Mouse (Mus musculus): ENCODE data around the gene Gm5478. TPM values are rescaled to one million over a fixed set of nuclear protein-coding genes. Genes with fewer than 3 reads are reported as not detected.
"Not testable (repeated sequence)": the region's sequence is repeated elsewhere in the genome, so short reads cannot be mapped to it uniquely, and the experiment has no call there.

Gm5478 gene
- not detected in 2 replicates for polyA plus RNA-seq (2015; fragmentation: Nextera tagmentation; extraction: Ambion mirVana)

- no peak for ATAC-seq (ENCODE audit: low read depth)
These were observed at the start of gene Gm5478 for GRCm38 (mm10) chr15:101647280-101647679. Gm5478 (minus strand) TSS chr15:101647380.

GRCm38 (mm10) chr15:101694207-101694606, 47.0 kb upstream of the Gm5478 start, which contains the start of gene Krt6a:
Krt6a (minus strand) TSS chr15:101694307.
- H3K27me3 ChIP-seq, result no peaks in the 10 kb centered on the region
- no peaks in the 10 kb centered on the region for H3K36me3 ChIP-seq
- no peak for ATAC-seq (ENCODE audit: low read depth)
- H3K4me3 ChIP-seq, result no peak within 1 kb of the TSS
- H3K4me2 ChIP-seq, result no peak within 1 kb of the TSS
- no peaks in the 10 kb centered on the region for H3K9me3 ChIP-seq
- no peak within 1 kb of the TSS for H3K27ac ChIP-seq (replicated peaks)
- H3K4me1 ChIP-seq (replicated peaks), result no peaks in the 10 kb centered on the region
- 84% methylated on average over 5 of the region's 5 CpGs for WGBS
- H3K9ac ChIP-seq, result no peak within 1 kb of the TSS

More at GRCm38 (mm10) chr15:101647280-101647679, at the start of gene Gm5478:
- no peaks in the 10 kb centered on the region for H3K27me3 ChIP-seq
- H3K9me3 ChIP-seq, result no peaks in the 10 kb centered on the region
- no peak within 1 kb of the TSS for H3K4me3 ChIP-seq
- H3K27ac ChIP-seq (replicated peaks), result no peak within 1 kb of the TSS
- H3K36me3 ChIP-seq, result no peaks in the 10 kb centered on the region
- no peak within 1 kb of the TSS for H3K4me2 ChIP-seq
- WGBS, result 77% methylated on average over 3 of the region's 3 CpGs
- H3K9ac ChIP-seq, result no peak within 1 kb of the TSS
- H3K4me1 ChIP-seq (replicated peaks), result no peaks in the 10 kb centered on the region

- H3K27ac ChIP-seq (replicated peaks); H3K9me3 ChIP-seq; ATAC-seq (ENCODE audit: low read depth); H3K36me3 ChIP-seq; H3K4me3 ChIP-seq; H3K4me2 ChIP-seq; H3K9ac ChIP-seq; H3K4me1 ChIP-seq (replicated peaks); H3K27me3 ChIP-seq: not testable (repeated sequence)
- WGBS, result 95% methylated on average over 5 of the region's 5 CpGs
These were observed 43.3 kb upstream of the Gm5478 start for GRCm38 (mm10) chr15:101690460-101690859.

GRCm38 (mm10) chr15:101688161-101688560, 41.0 kb upstream of the Gm5478 start:
- H3K27ac ChIP-seq (replicated peaks), result no peak overlapping the region
- no peak overlapping the region for H3K4me2 ChIP-seq
- no peak overlapping the region for H3K4me3 ChIP-seq
- no peaks in the 10 kb centered on the region for H3K27me3 ChIP-seq
- no peaks in the 10 kb centered on the region for H3K9me3 ChIP-seq
- no peak overlapping the region for H3K9ac ChIP-seq
- H3K36me3 ChIP-seq, result no peaks in the 10 kb centered on the region
- H3K4me1 ChIP-seq (replicated peaks), result no peaks in the 10 kb centered on the region
- 66% methylated on average over 2 of the region's 2 CpGs for WGBS
- no peak for ATAC-seq (ENCODE audit: low read depth)

GRCm38 (mm10) chr15:101680187-101680586, 33.0 kb upstream of the Gm5478 start, which contains the start of gene Krt6b:
Krt6b (minus strand) TSS chr15:101680287.
- Histone ChIP-seq H3K4me2 (no peak within 1 kb of the TSS), H3K36me3 (no peaks in the 10 kb centered on the region), H3K4me1 (replicated peaks) (no peaks in the 10 kb centered on the region), H3K9ac (no peak within 1 kb of the TSS), H3K4me3 (no peak within 1 kb of the TSS), H3K27ac (replicated peaks) (no peak within 1 kb of the TSS), H3K27me3 (no peaks in the 10 kb centered on the region), H3K9me3 (no peaks in the 10 kb centered on the region)
- ATAC-seq (ENCODE audit: low read depth), result no peak
- 86% methylated on average over 2 of the region's 2 CpGs for WGBS

- Histone ChIP-seq H3K4me2 (no peak overlapping the region), H3K4me3 (no peak overlapping the region), H3K27me3 (no peaks in the 10 kb centered on the region), H3K9ac (no peak overlapping the region), H3K36me3 (no peaks in the 10 kb centered on the region), H3K4me1 (replicated peaks) (no peaks in the 10 kb centered on the region), H3K27ac (replicated peaks) (no peak overlapping the region), H3K9me3 (no peaks in the 10 kb centered on the region)
- WGBS, result 88% methylated on average over 1 of the region's 1 CpGs
- no peak for ATAC-seq (ENCODE audit: low read depth)
These were observed 28.8 kb upstream of the Gm5478 start for GRCm38 (mm10) chr15:101675978-101676377.

GRCm38 (mm10) chr15:101652736-101653265, 5.6 kb upstream of the Gm5478 start:
- no peak overlapping the region for H3K9ac ChIP-seq
- no peak overlapping the region for H3K4me2 ChIP-seq
- 81% methylated on average over 5 of the region's 5 CpGs for WGBS
- ATAC-seq (ENCODE audit: low read depth), result no peak
- H3K36me3 ChIP-seq, result no peaks in the 10 kb centered on the region
- no peaks in the 10 kb centered on the region for H3K4me1 ChIP-seq (replicated peaks)
- H3K27me3 ChIP-seq, result no peaks in the 10 kb centered on the region
- no peak overlapping the region for H3K27ac ChIP-seq (replicated peaks)
- no peaks in the 10 kb centered on the region for H3K9me3 ChIP-seq
- H3K4me3 ChIP-seq, result no peak overlapping the region

GRCm38 (mm10) chr15:101627884-101628283, 19.3 kb downstream of the Gm5478 start, which contains the start of gene Gm5414:
Gm5414 (minus strand) TSS chr15:101628188.
- Histone ChIP-seq H3K36me3 (no peaks in the 10 kb centered on the region), H3K9me3 (no peaks in the 10 kb centered on the region), H3K27ac (replicated peaks) (no peak within 1 kb of the TSS), H3K4me1 (replicated peaks) (no peaks in the 10 kb centered on the region), H3K4me3 (no peak within 1 kb of the TSS), H3K4me2 (no peak within 1 kb of the TSS), H3K9ac (no peak within 1 kb of the TSS), H3K27me3 (no peaks in the 10 kb centered on the region)
- 79% methylated on average over 2 of the region's 2 CpGs for WGBS
- ATAC-seq (ENCODE audit: low read depth), result no peak

- H3K4me2 ChIP-seq, result no peak overlapping the region
- WGBS, result 71% methylated on average over 6 of the region's 6 CpGs
- ATAC-seq (ENCODE audit: low read depth), result no peak
- no peaks in the 10 kb centered on the region for H3K36me3 ChIP-seq
- H3K4me1 ChIP-seq (replicated peaks), result no peaks in the 10 kb centered on the region
- H3K27me3 ChIP-seq, result no peaks in the 10 kb centered on the region
- no peak overlapping the region for H3K27ac ChIP-seq (replicated peaks)
- H3K9ac ChIP-seq, result no peak overlapping the region
- no peak overlapping the region for H3K4me3 ChIP-seq
- 0 out of 2 replicates have a peak, but pooled peaks cover 3% of the 10 kb centered on the region for H3K9me3 ChIP-seq
These were observed 48.1 kb downstream of the Gm5478 start for GRCm38 (mm10) chr15:101599123-101599522.

Small RNA genes within 50 kb of the gene (microRNA-seq; reads per million reads assigned to microRNA genes)
- not detected for gene Gm44342
- gene Gm44383, result not detected
- gene Gm44479, result not detected

Other genes with a start within 250 kb of the Gm5478 start
- gene Krt7, start 236.3 kb downstream of the Gm5478 start, polyA plus RNA-seq (2015; fragmentation: Nextera tagmentation; extraction: Ambion mirVana), result 0.39 and 0.94 TPM in 2 replicates
- gene Krt87, start 208.6 kb downstream of the Gm5478 start, polyA plus RNA-seq (2015; fragmentation: Nextera tagmentation; extraction: Ambion mirVana), result 0.31 and 0.33 TPM in 2 replicates
- not detected in 2 replicates for gene Krt88, start 199.6 kb downstream of the Gm5478 start, polyA plus RNA-seq (2015; fragmentation: Nextera tagmentation; extraction: Ambion mirVana)
- gene Krt81, start 183.6 kb downstream of the Gm5478 start, polyA plus RNA-seq (2015; fragmentation: Nextera tagmentation; extraction: Ambion mirVana), result not detected in 2 replicates
- 0.14 and 0.15 TPM in 2 replicates for gene Krt86, start 173.9 kb downstream of the Gm5478 start, polyA plus RNA-seq (2015; fragmentation: Nextera tagmentation; extraction: Ambion mirVana)
- gene Krt83, start 155.9 kb downstream of the Gm5478 start, polyA plus RNA-seq (2015; fragmentation: Nextera tagmentation; extraction: Ambion mirVana), result not detected in 2 replicates
- not detected in 2 replicates for gene Gm49425, start 130.1 kb downstream of the Gm5478 start, polyA plus RNA-seq (2015; fragmentation: Nextera tagmentation; extraction: Ambion mirVana)
- not detected in 2 replicates for gene Krt84, start 114.6 kb downstream of the Gm5478 start, polyA plus RNA-seq (2015; fragmentation: Nextera tagmentation; extraction: Ambion mirVana)
- not detected in 2 replicates for gene Krt82, start 96.7 kb downstream of the Gm5478 start, polyA plus RNA-seq (2015; fragmentation: Nextera tagmentation; extraction: Ambion mirVana)
- 0.17 TPM in 1 of 2 replicates, not detected in the other for gene Krt90, start 84.4 kb downstream of the Gm5478 start, polyA plus RNA-seq (2015; fragmentation: Nextera tagmentation; extraction: Ambion mirVana)
- gene Krt75, start 73.5 kb downstream of the Gm5478 start, polyA plus RNA-seq (2015; fragmentation: Nextera tagmentation; extraction: Ambion mirVana), result 0.07 and 0.08 TPM in 2 replicates
- gene Gm5414, start 19.2 kb downstream of the Gm5478 start, polyA plus RNA-seq (2015; fragmentation: Nextera tagmentation; extraction: Ambion mirVana), result not detected in 2 replicates
- gene Krt6b, start 32.9 kb upstream of the Gm5478 start, polyA plus RNA-seq (2015; fragmentation: Nextera tagmentation; extraction: Ambion mirVana), result not detected in 2 replicates
- 0.12 TPM in 1 of 2 replicates, not detected in the other for gene Krt6a, start 46.9 kb upstream of the Gm5478 start, polyA plus RNA-seq (2015; fragmentation: Nextera tagmentation; extraction: Ambion mirVana)
- gene Krt5, start 65.5 kb upstream of the Gm5478 start, polyA plus RNA-seq (2015; fragmentation: Nextera tagmentation; extraction: Ambion mirVana), result 1.1 and 4.4 TPM in 2 replicates
- 0.34 TPM in 1 of 2 replicates, not detected in the other for gene Krt71, start 95.7 kb upstream of the Gm5478 start, polyA plus RNA-seq (2015; fragmentation: Nextera tagmentation; extraction: Ambion mirVana)
- not detected in 2 replicates for gene Krt72, start 139.1 kb upstream of the Gm5478 start, polyA plus RNA-seq (2015; fragmentation: Nextera tagmentation; extraction: Ambion mirVana)
- gene Krt73, start 155.0 kb upstream of the Gm5478 start, polyA plus RNA-seq (2015; fragmentation: Nextera tagmentation; extraction: Ambion mirVana), result 0.43 and 0.44 TPM in 2 replicates
- not detected in 2 replicates for gene Krt2, start 170.8 kb upstream of the Gm5478 start, polyA plus RNA-seq (2015; fragmentation: Nextera tagmentation; extraction: Ambion mirVana)
- gene Krt1, start 203.4 kb upstream of the Gm5478 start, polyA plus RNA-seq (2015; fragmentation: Nextera tagmentation; extraction: Ambion mirVana), result 7.0 and 8.6 TPM in 2 replicates
- gene Krt77, start 222.3 kb upstream of the Gm5478 start, polyA plus RNA-seq (2015; fragmentation: Nextera tagmentation; extraction: Ambion mirVana), result 0.12 and 0.13 TPM in 2 replicates
- not detected in 2 replicates for gene Krt76, start 245.5 kb upstream of the Gm5478 start, polyA plus RNA-seq (2015; fragmentation: Nextera tagmentation; extraction: Ambion mirVana)